Mouse (Mus musculus) MEL (cell line): ENCODE measurements at regions not wholly inside any gene's neighbourhood (a gene's known extent, or its start where the extent isn't known, plus 50 kb on each side); places are given as distances from the start of the nearest gene placed in this dataset.
"Not testable (repeated sequence)": the region's sequence is repeated elsewhere in the genome, so short reads cannot be mapped to it uniquely, and the experiment has no call there.

Experiments
- DNase-seq: peaks from one replicate; pipeline ENCODE4 v3.0.0; 2011; ENCODE audit warnings: low read depth, low spot score
- H3K27ac ChIP-seq: 2 replicates; pipeline ENCODE4 v1.5.1; 2012; ENCODE audit warnings: low read depth, mild to moderate bottlenecking, control low read depth, low read length, moderate library complexity; ENCODE audit not compliant: control insufficient read depth
- H3K27me3 ChIP-seq, 2 experiments: fragments of 150-350 bp in 1 of 2; sonication (generic) in 1 of 2; 2 replicates each; pipeline ENCODE4 v1.6.1; 2012; ENCODE audit warnings: low read length in 2 of 2, mild to moderate bottlenecking in 2 of 2, improper control_type of control experiment in 1 of 2, moderate library complexity in 1 of 2; ENCODE audit not compliant: insufficient read depth in 2 of 2, control insufficient read depth in 1 of 2
- H3K36me3 ChIP-seq, 2 experiments: 2 replicates each; pipeline ENCODE4 v1.6.1; 2012 to 2014; ENCODE audit warnings: low read length in 2 of 2, improper control_type of control experiment in 1 of 2, inconsistent platforms in 1 of 2, mild to moderate bottlenecking in 1 of 2; ENCODE audit not compliant: insufficient read depth in 2 of 2, control insufficient read depth in 1 of 2
- H3K4me1 ChIP-seq, 2 experiments: fragments of 150-350 bp in 1 of 2; sonication (generic) in 1 of 2; 2 replicates each; pipeline ENCODE4 v1.6.1; 2012; ENCODE audit warnings: low read length in 2 of 2, improper control_type of control experiment in 1 of 2, mild to moderate bottlenecking in 1 of 2; ENCODE audit not compliant: insufficient read depth in 2 of 2, control insufficient read depth in 1 of 2
- H3K4me3 ChIP-seq, 2 experiments: fragments of 150-350 bp in 1 of 2; sonication (generic) in 1 of 2; 2 replicates each; pipeline ENCODE4 v1.5.1; 2012; ENCODE audit warnings: low read depth in 2 of 2, low read length in 2 of 2, mild to moderate bottlenecking in 2 of 2, moderate library complexity in 2 of 2, control low read depth in 1 of 2, improper control_type of control experiment in 1 of 2; ENCODE audit not compliant: control insufficient read depth in 1 of 2, insufficient read depth in 1 of 2
- H3K79me2 ChIP-seq: 2 replicates; pipeline ENCODE4 v1.6.1; 2012; ENCODE audit warnings: mild to moderate bottlenecking, low read length, moderate library complexity; ENCODE audit not compliant: control insufficient read depth, poor library complexity, insufficient read depth
- H3K9ac ChIP-seq: 2 replicates; pipeline ENCODE4 v1.6.1; 2012; ENCODE audit warnings: low read depth, mild to moderate bottlenecking, control low read depth, low read length, moderate library complexity; ENCODE audit not compliant: control insufficient read depth, poor library complexity, severe bottlenecking
- H3K9me3 ChIP-seq: fragments of 150-350 bp; sonication (generic); replicated peaks from 2 replicates; pipeline ENCODE4 v1.6.1; 2012; ENCODE audit warnings: mild to moderate bottlenecking, low read length, improper control_type of control experiment, moderate library complexity; ENCODE audit not compliant: insufficient read depth
- BHLHE40 ChIP-seq: IDR thresholded peaks from 2 replicates; pipeline ENCODE4 v1.6.1; 2012; ENCODE audit warnings: low read depth, mild to moderate bottlenecking, inconsistent platforms, low read length, improper control_type of control experiment, borderline replicate concordance
- CHD1 ChIP-seq: IDR thresholded peaks from 2 replicates; pipeline ENCODE4 v1.6.1; 2012; ENCODE audit warnings: low read depth, mild to moderate bottlenecking, inconsistent platforms, low read length, improper control_type of control experiment
- E2F4 ChIP-seq: IDR thresholded peaks from 2 replicates; pipeline ENCODE4 v1.6.1; 2011; ENCODE audit warnings: low read depth, low read length, improper control_type of control experiment, borderline replicate concordance
- EP300 ChIP-seq, 2 experiments: IDR thresholded peaks; 2 replicates each; pipeline ENCODE4 v1.6.1; 2011; ENCODE audit warnings: improper control_type of control experiment in 2 of 2, low read length in 2 of 2, low read depth in 1 of 2, mild to moderate bottlenecking in 1 of 2
- ETS1 ChIP-seq: IDR thresholded peaks from 2 replicates; pipeline ENCODE4 v1.6.1; 2012; ENCODE audit warnings: low read depth, mild to moderate bottlenecking, inconsistent platforms, low read length, improper control_type of control experiment, moderate library complexity
- MEF2A ChIP-seq: IDR thresholded peaks from 2 replicates; pipeline ENCODE4 v1.6.1; 2014; ENCODE audit warnings: low read depth, mild to moderate bottlenecking, inconsistent platforms, low read length, improper control_type of control experiment; ENCODE audit not compliant: poor library complexity, insufficient replicate concordance, severe bottlenecking; ENCODE audit errors: extremely low read depth
- MYB ChIP-seq: IDR thresholded peaks from 2 replicates; pipeline ENCODE4 v1.6.1; 2011; ENCODE audit warnings: mild to moderate bottlenecking, low read depth, low read length, improper control_type of control experiment
- MYC ChIP-seq: IDR thresholded peaks from 2 replicates; pipeline ENCODE4 v1.6.1; 2011; ENCODE audit warnings: low read depth, mild to moderate bottlenecking, low read length, improper control_type of control experiment, moderate library complexity
- POLR2AphosphoS2 ChIP-seq: IDR thresholded peaks from 2 replicates; pipeline ENCODE4 v1.6.1; 2011; ENCODE audit warnings: low read length, improper control_type of control experiment
- POLR2AphosphoS5 ChIP-seq: IDR thresholded peaks from 2 replicates; pipeline ENCODE4 v1.6.1; 2012; ENCODE audit warnings: low read depth, borderline replicate concordance, mild to moderate bottlenecking, inconsistent platforms, low read length, moderate library complexity, mixed read lengths
- RAD21 ChIP-seq: IDR thresholded peaks from 2 replicates; pipeline ENCODE4 v1.6.1; 2011; ENCODE audit warnings: mild to moderate bottlenecking, low read depth, low read length, improper control_type of control experiment
- RCOR1 ChIP-seq: IDR thresholded peaks from 2 replicates; pipeline ENCODE4 v1.6.1; 2012; ENCODE audit warnings: low read depth, mild to moderate bottlenecking, inconsistent platforms, low read length, improper control_type of control experiment
- TCF12 ChIP-seq: IDR thresholded peaks from 2 replicates; pipeline ENCODE4 v1.6.1; 2014; ENCODE audit warnings: low read depth, mild to moderate bottlenecking, inconsistent platforms, low read length, improper control_type of control experiment, moderate library complexity
- UBTF ChIP-seq: IDR thresholded peaks from 2 replicates; pipeline ENCODE4 v1.6.1; 2012; ENCODE audit warnings: low read depth, mild to moderate bottlenecking, inconsistent platforms, low read length, improper control_type of control experiment, moderate library complexity, borderline replicate concordance; ENCODE audit not compliant: insufficient read depth
- USF1 ChIP-seq: IDR thresholded peaks from 2 replicates; pipeline ENCODE4 v1.6.1; 2014; ENCODE audit warnings: low read depth, mild to moderate bottlenecking, inconsistent platforms, low read length, improper control_type of control experiment, moderate library complexity

GRCm38 (mm10) chr5:4248422-4248821 is 56.3 kb downstream of the Mterf1b start:
- TF ChIP-seq UBTF: no peak
- no peak for TF ChIP-seq POLR2AphosphoS5
- no peak for TF ChIP-seq RAD21
- TF ChIP-seq POLR2AphosphoS2: no peak
- no peak for TF ChIP-seq EP300 (IDR thresholded peaks at IDR 0.05; ENCODE audit: low read depth in 1 of 2, low read length in 2 of 2)
- TF ChIP-seq RCOR1: no peak
- TF ChIP-seq TCF12: no peak
- TF ChIP-seq E2F4: no peak
- TF ChIP-seq BHLHE40: no peak
- no peak for TF ChIP-seq ETS1
- no peak for TF ChIP-seq MEF2A
- TF ChIP-seq CHD1: no peak
- TF ChIP-seq USF1: no peak
- no peak for TF ChIP-seq MYB
- no peak for TF ChIP-seq MYC
- no peaks in the 10 kb centered on the region for H3K79me2 ChIP-seq
- no peaks in the 10 kb centered on the region for H3K9me3 ChIP-seq
- DNase-seq: no peak
- H3K9ac ChIP-seq: no peak overlapping the region
- H3K4me3 ChIP-seq: no peak overlapping the region
- H3K27me3 ChIP-seq: no peaks in the 10 kb centered on the region
- no peak overlapping the region for H3K27ac ChIP-seq
- H3K4me1 ChIP-seq: no peaks in the 10 kb centered on the region
- H3K36me3 ChIP-seq: no peaks in the 10 kb centered on the region

GRCm38 (mm10) chr5:4254280-4254679 is 62.1 kb downstream of the Mterf1b start:
- not testable (repeated sequence) for H3K36me3 ChIP-seq, DNase-seq, H3K4me3 ChIP-seq, H3K4me1 ChIP-seq, H3K9ac ChIP-seq, H3K27ac ChIP-seq, H3K27me3 ChIP-seq, H3K79me2 ChIP-seq, H3K9me3 ChIP-seq
